Mouse (Mus musculus) thymus, postnatal 10 days (tissue): ENCODE results near the gene Tmem251.

Source experiments
- DNase-seq, 2 experiments: peaks; one replicate each; pipeline ENCODE4 v3.0.0; 2021; ENCODE audit warnings: low spot score in 2 of 2

Tmem251 gene

GRCm38 (mm10) chr12:102743589-102744574 lies at the start of gene Tmem251, which contains the start of gene Moap1:
Gene Tmem251, plus strand, starts transcription at chr12:102743762.
Gene Moap1, minus strand, starts transcription at chr12:102743661.
- peak; percentile 80 to 86 for DNase-seq

- DNase-seq = peak; percentile 64 to 70
Observed at GRCm38 (mm10) chr12:102695369-102696239, 48.0 kb upstream of the Tmem251 start.

- DNase-seq = no peak
Observed at GRCm38 (mm10) chr12:102696635-102697354, 46.8 kb upstream of the Tmem251 start.

DNA sequence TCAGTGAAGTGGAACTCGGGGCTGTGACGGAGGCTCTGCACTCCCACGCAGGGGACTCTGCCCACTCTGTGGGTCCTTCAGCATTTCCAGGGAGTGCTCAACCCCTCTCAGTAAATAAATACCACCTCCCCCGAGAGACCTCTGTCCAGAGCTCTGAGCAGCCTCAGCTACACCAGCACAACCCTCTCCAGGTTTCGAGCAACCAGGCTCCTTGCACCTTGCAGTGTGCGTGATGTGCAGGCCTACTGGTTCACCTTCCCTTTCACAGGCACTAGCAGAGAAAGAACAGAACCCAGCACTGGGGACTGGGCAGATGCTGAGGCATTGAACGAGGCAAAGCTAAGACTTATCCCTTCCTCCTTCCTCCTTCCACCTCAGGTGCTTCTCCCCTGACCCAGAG lies 46.2 kb upstream of the Tmem251 start:
- no peak for DNase-seq

DNA sequence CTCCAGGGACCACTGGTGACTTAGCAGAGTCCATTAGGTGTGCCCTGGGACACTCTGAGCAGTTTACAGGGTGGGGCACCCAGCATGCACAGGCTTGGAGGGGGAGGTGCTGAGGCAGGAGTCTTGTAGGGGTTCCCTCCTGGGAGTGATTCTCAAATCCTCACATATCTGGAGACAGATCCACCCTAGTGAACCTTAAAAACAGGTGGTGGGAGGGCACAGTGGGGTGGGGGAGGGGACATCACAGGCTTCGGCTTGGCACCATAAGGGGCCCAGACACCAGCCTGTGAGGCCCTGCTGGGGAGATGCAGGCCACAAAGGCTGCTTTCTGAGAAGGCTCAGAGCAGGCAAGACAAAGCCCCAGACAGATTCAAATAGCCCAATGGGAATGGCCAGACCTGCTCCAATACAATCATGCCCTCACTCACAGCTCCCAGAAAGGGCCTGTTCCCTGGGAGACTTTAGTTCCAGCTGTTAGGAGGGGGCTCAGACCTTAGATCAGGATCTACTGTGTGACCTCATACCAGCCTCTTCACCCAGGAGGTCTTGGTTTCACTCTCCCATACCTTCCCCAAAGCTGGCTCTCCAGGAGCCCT lies 45.4 kb upstream of the Tmem251 start:
- DNase-seq = peak; percentile 56 to 65

- no peak for DNase-seq
Observed at GRCm38 (mm10) chr12:102699156-102699555, 44.4 kb upstream of the Tmem251 start.

DNA sequence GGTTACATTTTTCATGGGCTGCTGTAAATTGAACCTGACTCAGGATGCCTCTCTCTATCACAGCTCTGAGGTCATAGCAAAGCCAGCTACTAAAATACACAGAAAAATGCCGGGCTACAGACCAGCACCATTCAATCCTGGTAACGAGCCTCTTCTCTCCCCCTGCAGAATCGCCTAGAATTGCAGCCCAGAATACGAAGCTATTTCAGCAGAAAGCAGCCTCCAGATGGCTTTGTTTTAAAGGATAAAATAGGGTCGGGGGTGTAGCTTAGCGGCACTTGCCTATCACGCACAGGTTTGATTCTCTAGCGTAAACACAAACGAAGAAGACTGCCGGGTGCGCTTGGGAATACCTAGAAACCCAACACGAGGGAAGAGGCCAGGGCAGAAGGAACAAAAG lies 43.1 kb upstream of the Tmem251 start:
- DNase-seq = no peak

GRCm38 (mm10) chr12:102701691-102702207 lies 41.8 kb upstream of the Tmem251 start:
- no peak for DNase-seq

- peak; percentile 79 to 94 for DNase-seq
Observed at GRCm38 (mm10) chr12:102702356-102703110, 41.0 kb upstream of the Tmem251 start.

- no peak for DNase-seq
Observed at GRCm38 (mm10) chr12:102703111-102703412, 40.5 kb upstream of the Tmem251 start.

- no peak for DNase-seq
Observed at GRCm38 (mm10) chr12:102703441-102703840, 40.1 kb upstream of the Tmem251 start.

- peak in 1 of 2 experiments; percentile 30 for DNase-seq
Observed at GRCm38 (mm10) chr12:102703921-102704408, 39.6 kb upstream of the Tmem251 start.

DNA sequence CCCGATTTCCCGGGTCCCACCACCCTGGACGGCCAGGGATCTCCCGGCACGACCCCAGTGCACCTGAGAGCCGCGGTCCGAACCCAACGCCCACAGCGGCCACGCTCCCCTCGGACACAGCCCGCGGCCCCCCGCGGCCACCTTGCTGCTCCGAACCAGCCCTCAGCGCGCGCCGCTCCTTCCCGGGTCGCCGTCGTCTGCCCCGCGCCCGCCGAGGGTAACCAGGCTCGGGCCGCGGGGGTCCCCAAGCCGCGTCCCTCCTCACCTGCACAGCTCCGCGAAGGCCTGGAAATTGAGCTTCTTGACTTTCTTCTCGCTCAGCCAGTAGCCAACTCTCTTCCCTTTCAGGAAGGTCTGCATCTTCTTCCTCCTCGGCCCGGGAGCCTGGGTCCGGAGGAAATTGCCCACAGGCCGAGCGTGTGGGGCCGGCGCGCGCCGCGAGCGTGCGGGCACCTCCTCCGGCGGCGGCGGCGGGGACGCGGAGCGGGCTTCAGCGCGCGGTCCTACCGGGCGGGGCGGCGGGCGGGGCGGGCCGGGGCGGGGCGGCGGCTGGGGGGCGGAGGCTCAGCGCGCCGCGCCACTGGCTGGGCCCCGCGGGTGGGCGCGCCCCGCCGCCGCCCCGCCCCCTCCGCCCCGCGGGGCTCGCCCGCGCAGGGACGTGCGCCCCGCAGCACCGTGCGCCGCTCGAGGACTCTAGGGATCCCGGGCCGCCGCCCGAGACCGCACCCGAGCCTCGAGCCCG lies 38.9 kb upstream of the Tmem251 start, which contains the start of gene Itpk1:
Itpk1 (minus strand) TSS at position 474 of the 742 bp plus-strand sequence.
- DNase-seq = peak; percentile 54 to 65

- DNase-seq = peak; percentile 82 to 96
Observed at GRCm38 (mm10) chr12:102705216-102705871, 38.2 kb upstream of the Tmem251 start.

GRCm38 (mm10) chr12:102705906-102706640 lies 37.5 kb upstream of the Tmem251 start:
- DNase-seq = no peak

- DNase-seq = no peak
Observed at GRCm38 (mm10) chr12:102706833-102707463, 36.6 kb upstream of the Tmem251 start.

DNA sequence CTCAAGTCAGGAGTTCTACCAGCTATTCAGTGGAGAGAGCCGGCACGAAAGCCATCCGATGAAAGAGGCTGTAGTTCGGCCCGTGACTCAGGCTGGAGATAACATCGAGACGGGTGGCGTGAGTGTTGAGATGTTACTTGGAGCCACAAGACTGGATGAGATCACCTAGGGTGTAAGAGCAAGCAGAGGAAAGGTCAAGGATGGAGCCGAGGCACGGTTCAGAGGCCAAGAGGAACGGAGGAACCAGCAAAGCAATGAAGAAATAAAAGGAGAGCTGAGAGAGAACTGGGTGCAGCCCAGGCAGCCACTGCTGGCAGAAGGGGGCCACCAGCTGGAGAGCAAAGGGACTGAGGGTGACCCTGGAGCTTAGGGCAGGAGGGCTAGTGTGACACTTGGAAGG lies 35.3 kb upstream of the Tmem251 start:
- no peak for DNase-seq

GRCm38 (mm10) chr12:102709896-102710295 lies 33.7 kb upstream of the Tmem251 start:
- DNase-seq = no peak
